Mouse (Mus musculus): Measurements from ENCODE around the gene Plxna4. TPM values are rescaled to one million over a fixed set of nuclear protein-coding genes. Genes with fewer than 3 reads are reported as not detected.

Gene Plxna4
- polyA plus RNA-seq, 1 experiment from 2014 or later: 4.1 TPM

DNA sequence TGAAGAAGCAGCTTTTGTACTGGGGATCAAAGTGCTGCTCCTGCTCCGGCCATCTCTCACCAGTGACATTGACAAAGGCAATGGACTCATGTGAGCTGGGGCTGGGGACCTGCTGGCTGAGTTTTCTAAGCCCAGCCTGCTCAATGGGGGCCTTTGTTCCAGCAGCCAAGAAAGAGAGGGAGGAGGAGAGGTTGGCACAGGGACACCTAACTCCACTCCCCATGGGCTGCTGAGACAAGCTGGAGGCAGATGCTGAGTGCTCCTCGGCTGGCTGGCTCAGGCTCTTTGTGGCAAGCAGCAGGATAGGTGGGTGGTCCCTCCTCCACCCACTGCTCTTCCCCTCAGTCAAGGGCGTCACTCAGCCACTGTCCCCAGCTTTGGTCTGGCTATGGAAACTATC is 326.7 kb downstream of the Plxna4 start:
- Histone ChIP-seq H3K4me2 (ENCODE audit: low read depth, severe bottlenecking) (no peak overlapping the region), H3K27ac (replicated peaks; ENCODE audit: low read depth, low read length) (no peak overlapping the region), H3K9ac (ENCODE audit: low read length) (no peak overlapping the region), H3K4me3 (ENCODE audit: low read depth, low read length) (no peak overlapping the region), H3K36me3 (ENCODE audit: control insufficient read depth, insufficient read depth, low read length) (no peaks in the 10 kb centered on the region), H3K4me1 (ENCODE audit: control insufficient read depth, insufficient read depth, low read length) (peaks cover 4% of the 10 kb centered on the region; the same call in 1 of the 2 replicates), H3K27me3 (ENCODE audit: control insufficient read depth, insufficient read depth, low read length) (no peaks in the 10 kb centered on the region), H3K9me3 (ENCODE audit: control insufficient read depth, low read length) (no peaks in the 10 kb centered on the region)
- no peak for DNase-seq (ENCODE audit: low spot score)
- WGBS: 43% methylated on average over 3 of the region's 3 CpGs
- no peak for ATAC-seq (ENCODE audit: insufficient number of reproducible peaks, low FRiP score, low TSS enrichment, low read depth)

DNA sequence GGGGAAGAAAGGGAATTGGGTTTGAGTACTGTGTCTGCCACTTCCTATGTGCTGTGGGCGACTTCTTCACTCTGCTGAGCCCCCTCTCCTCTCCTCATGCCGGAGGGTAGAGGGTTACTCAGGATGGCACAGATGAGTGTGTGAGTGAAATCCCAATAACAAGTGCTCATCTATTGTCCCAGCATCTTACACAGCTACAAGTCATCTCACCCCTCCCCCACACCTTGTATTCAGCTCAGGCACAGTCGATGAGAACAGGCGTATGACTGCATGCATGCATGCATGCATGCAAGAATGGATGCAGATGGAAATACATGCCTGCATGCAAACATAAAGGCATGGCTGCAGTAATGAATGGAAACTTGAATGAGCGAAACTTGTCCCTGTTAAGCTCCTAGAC is 327.7 kb downstream of the Plxna4 start:
- no peak overlapping the region for H3K9ac ChIP-seq (ENCODE audit: low read length)
- no peak for DNase-seq (ENCODE audit: low spot score)
- H3K36me3 ChIP-seq (ENCODE audit: control insufficient read depth, insufficient read depth, low read length): no peaks in the 10 kb centered on the region
- no peak for ATAC-seq (ENCODE audit: insufficient number of reproducible peaks, low FRiP score, low TSS enrichment, low read depth)
- no peak overlapping the region for H3K4me3 ChIP-seq (ENCODE audit: low read depth, low read length)
- H3K4me1 ChIP-seq (ENCODE audit: control insufficient read depth, insufficient read depth, low read length): peaks cover 7% of the 10 kb centered on the region; the same call in 1 of the 2 replicates
- H3K27me3 ChIP-seq (ENCODE audit: control insufficient read depth, insufficient read depth, low read length): no peaks in the 10 kb centered on the region
- H3K27ac ChIP-seq (replicated peaks; ENCODE audit: low read depth, low read length): no peak overlapping the region
- 92% methylated on average over 5 of the region's 5 CpGs for WGBS
- H3K4me2 ChIP-seq (ENCODE audit: low read depth, severe bottlenecking): no peak overlapping the region
- H3K9me3 ChIP-seq (ENCODE audit: control insufficient read depth, low read length): no peaks in the 10 kb centered on the region

DNA sequence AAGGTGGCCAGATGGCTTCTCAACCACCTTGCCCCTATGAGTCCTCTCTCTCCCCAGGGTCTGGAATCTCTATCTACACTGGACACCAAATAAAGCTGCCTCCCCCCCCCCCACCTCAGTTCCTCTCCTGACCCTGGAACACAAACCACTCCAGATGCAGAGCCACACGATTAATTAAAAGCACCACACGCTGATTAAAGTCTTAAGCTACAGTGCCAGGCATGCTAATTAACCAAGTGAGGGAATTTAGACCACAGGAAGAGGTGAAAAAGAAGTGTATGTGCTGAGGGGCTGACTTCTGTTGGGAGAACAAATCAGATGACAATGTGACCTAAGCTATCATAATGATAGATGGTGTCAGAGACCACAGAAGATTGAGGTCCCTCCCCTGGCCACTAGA is 332.8 kb downstream of the Plxna4 start:
- no peaks in the 10 kb centered on the region for H3K27me3 ChIP-seq (ENCODE audit: control insufficient read depth, insufficient read depth, low read length)
- no peak overlapping the region for H3K4me3 ChIP-seq (ENCODE audit: low read depth, low read length)
- H3K9ac ChIP-seq (ENCODE audit: low read length): no peak overlapping the region
- no peak overlapping the region for H3K4me2 ChIP-seq (ENCODE audit: low read depth, severe bottlenecking)
- no peak overlapping the region for H3K27ac ChIP-seq (replicated peaks; ENCODE audit: low read depth, low read length)
- no peaks in the 10 kb centered on the region for H3K36me3 ChIP-seq (ENCODE audit: control insufficient read depth, insufficient read depth, low read length)
- DNase-seq (ENCODE audit: low spot score) (no peak), ATAC-seq (ENCODE audit: insufficient number of reproducible peaks, low FRiP score, low TSS enrichment, low read depth) (no peak)
- no peaks in the 10 kb centered on the region for H3K9me3 ChIP-seq (ENCODE audit: control insufficient read depth, low read length)
- H3K4me1 ChIP-seq (ENCODE audit: control insufficient read depth, insufficient read depth, low read length): peaks cover 3% of the 10 kb centered on the region; the same call in 1 of the 2 replicates
- WGBS: 24% methylated on average over 2 of the region's 2 CpGs

- Histone ChIP-seq H3K4me2 (ENCODE audit: low read depth, severe bottlenecking) (no peak overlapping the region), H3K27me3 (ENCODE audit: control insufficient read depth, insufficient read depth, low read length) (no peaks in the 10 kb centered on the region), H3K9me3 (ENCODE audit: control insufficient read depth, low read length) (no peaks in the 10 kb centered on the region), H3K4me3 (ENCODE audit: low read depth, low read length) (no peak overlapping the region), H3K4me1 (ENCODE audit: control insufficient read depth, insufficient read depth, low read length) (peaks cover 3% of the 10 kb centered on the region; the same call in 1 of the 2 replicates), H3K9ac (ENCODE audit: low read length) (no peak overlapping the region), H3K36me3 (ENCODE audit: control insufficient read depth, insufficient read depth, low read length) (no peaks in the 10 kb centered on the region), H3K27ac (replicated peaks; ENCODE audit: low read depth, low read length) (no peak overlapping the region)
- DNase-seq (ENCODE audit: low spot score) (no peak), ATAC-seq (ENCODE audit: insufficient number of reproducible peaks, low FRiP score, low TSS enrichment, low read depth) (no peak)
- 46% methylated on average over 7 of the region's 7 CpGs for WGBS
These were observed 335.8 kb downstream of the Plxna4 start for GRCm38 (mm10) chr6:32252168-32252567.

GRCm38 (mm10) chr6:32251674-32252073 is 336.3 kb downstream of the Plxna4 start:
- WGBS: 43% methylated on average over 10 of the region's 10 CpGs
- Histone ChIP-seq H3K4me3 (ENCODE audit: low read depth, low read length) (no peak overlapping the region), H3K4me2 (ENCODE audit: low read depth, severe bottlenecking) (no peak overlapping the region), H3K9me3 (ENCODE audit: control insufficient read depth, low read length) (no peaks in the 10 kb centered on the region), H3K4me1 (ENCODE audit: control insufficient read depth, insufficient read depth, low read length) (peaks cover 3% of the 10 kb centered on the region; the same call in 1 of the 2 replicates), H3K9ac (ENCODE audit: low read length) (no peak overlapping the region), H3K27me3 (ENCODE audit: control insufficient read depth, insufficient read depth, low read length) (no peaks in the 10 kb centered on the region), H3K36me3 (ENCODE audit: control insufficient read depth, insufficient read depth, low read length) (no peaks in the 10 kb centered on the region), H3K27ac (replicated peaks; ENCODE audit: low read depth, low read length) (no peak overlapping the region)
- DNase-seq (ENCODE audit: low spot score) (no peak), ATAC-seq (ENCODE audit: insufficient number of reproducible peaks, low FRiP score, low TSS enrichment, low read depth) (no peak)

GRCm38 (mm10) chr6:32246036-32246435 is 342.0 kb downstream of the Plxna4 start:
- Histone ChIP-seq H3K9ac (ENCODE audit: low read length) (no peak overlapping the region), H3K27ac (replicated peaks; ENCODE audit: low read depth, low read length) (no peak overlapping the region), H3K4me3 (ENCODE audit: low read depth, low read length) (no peak overlapping the region), H3K36me3 (ENCODE audit: control insufficient read depth, insufficient read depth, low read length) (no peaks in the 10 kb centered on the region), H3K4me2 (ENCODE audit: low read depth, severe bottlenecking) (no peak overlapping the region), H3K4me1 (ENCODE audit: control insufficient read depth, insufficient read depth, low read length) (no peaks in the 10 kb centered on the region; the same call in 1 of the 2 replicates), H3K9me3 (ENCODE audit: control insufficient read depth, low read length) (no peaks in the 10 kb centered on the region), H3K27me3 (ENCODE audit: control insufficient read depth, insufficient read depth, low read length) (no peaks in the 10 kb centered on the region)
- DNase-seq (ENCODE audit: low spot score): no peak
- WGBS: 77% methylated on average over 6 of the region's 6 CpGs
- no peak for ATAC-seq (ENCODE audit: insufficient number of reproducible peaks, low FRiP score, low TSS enrichment, low read depth)

- DNase-seq (ENCODE audit: low spot score) (no peak), ATAC-seq (ENCODE audit: insufficient number of reproducible peaks, low FRiP score, low TSS enrichment, low read depth) (no peak)
- WGBS: 70% methylated on average over 2 of the region's 2 CpGs
- no peaks in the 10 kb centered on the region for H3K36me3 ChIP-seq (ENCODE audit: control insufficient read depth, insufficient read depth, low read length)
- H3K27me3 ChIP-seq (ENCODE audit: control insufficient read depth, insufficient read depth, low read length): no peaks in the 10 kb centered on the region
- H3K4me1 ChIP-seq (ENCODE audit: control insufficient read depth, insufficient read depth, low read length): no peaks in the 10 kb centered on the region
- H3K4me2 ChIP-seq (ENCODE audit: low read depth, severe bottlenecking): no peak overlapping the region
- no peak overlapping the region for H3K9ac ChIP-seq (ENCODE audit: low read length)
- no peak overlapping the region for H3K27ac ChIP-seq (replicated peaks; ENCODE audit: low read depth, low read length)
- H3K9me3 ChIP-seq (ENCODE audit: control insufficient read depth, low read length): no peaks in the 10 kb centered on the region
- no peak overlapping the region for H3K4me3 ChIP-seq (ENCODE audit: low read depth, low read length)
These were observed 345.0 kb downstream of the Plxna4 start for GRCm38 (mm10) chr6:32243040-32243439.

DNA sequence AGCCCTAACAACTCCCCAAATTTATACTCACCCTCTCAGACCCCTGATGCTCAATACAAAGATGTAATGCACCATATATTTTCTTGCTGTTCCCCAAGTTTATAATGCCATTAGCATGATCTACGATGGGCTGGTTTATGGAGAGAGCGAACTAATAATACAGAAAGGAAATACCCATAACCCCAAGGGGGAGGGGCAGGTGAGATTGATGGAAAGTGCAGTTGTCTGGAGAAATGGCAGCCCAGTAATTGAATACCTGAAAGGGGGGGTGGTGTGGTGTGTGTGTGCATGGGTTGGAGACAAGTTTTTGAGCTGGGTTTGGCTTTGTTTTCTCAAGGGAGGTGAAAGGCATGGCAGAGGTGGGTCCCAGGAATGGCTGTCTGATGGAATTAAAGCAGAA is 356.6 kb downstream of the Plxna4 start:
- no peak overlapping the region for H3K27ac ChIP-seq (replicated peaks; ENCODE audit: low read depth, low read length)
- H3K9me3 ChIP-seq (ENCODE audit: control insufficient read depth, low read length): no peaks in the 10 kb centered on the region
- ATAC-seq (ENCODE audit: insufficient number of reproducible peaks, low FRiP score, low TSS enrichment, low read depth) (peak; percentile 77; the same call in 1 of the 2 replicates), DNase-seq (ENCODE audit: low spot score) (peak; percentile 50)
- H3K27me3 ChIP-seq (ENCODE audit: control insufficient read depth, insufficient read depth, low read length): no peaks in the 10 kb centered on the region
- no peak overlapping the region for H3K9ac ChIP-seq (ENCODE audit: low read length)
- no peaks in the 10 kb centered on the region; the same call in 1 of the 2 replicates for H3K4me1 ChIP-seq (ENCODE audit: control insufficient read depth, insufficient read depth, low read length)
- no peak overlapping the region for H3K4me2 ChIP-seq (ENCODE audit: low read depth, severe bottlenecking)
- 45% methylated on average over 2 of the region's 2 CpGs for WGBS
- no peak overlapping the region for H3K4me3 ChIP-seq (ENCODE audit: low read depth, low read length)
- H3K36me3 ChIP-seq (ENCODE audit: control insufficient read depth, insufficient read depth, low read length): no peaks in the 10 kb centered on the region

DNA sequence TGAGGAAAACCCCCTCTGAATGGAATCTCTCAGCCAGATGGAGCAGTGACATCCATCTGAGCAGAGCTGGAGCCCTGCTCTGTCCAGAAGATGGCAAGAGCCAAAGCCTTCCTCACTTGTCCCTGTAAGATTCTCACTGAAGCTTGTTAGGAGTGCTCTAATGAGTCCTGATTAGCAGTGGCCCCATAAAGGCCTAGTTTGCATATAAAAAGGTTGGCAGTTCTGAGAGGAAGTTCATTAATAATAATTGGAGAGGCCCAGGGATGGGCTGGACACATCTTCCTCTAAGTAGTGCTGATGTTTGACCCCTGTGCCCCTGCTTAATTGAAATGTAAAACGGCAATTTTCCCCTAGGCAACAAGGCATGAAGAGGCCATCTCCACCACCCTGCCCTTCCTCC is 361.4 kb downstream of the Plxna4 start:
- H3K27ac ChIP-seq (replicated peaks; ENCODE audit: low read depth, low read length): no peak overlapping the region
- H3K9ac ChIP-seq (ENCODE audit: low read length): no peak overlapping the region
- H3K27me3 ChIP-seq (ENCODE audit: control insufficient read depth, insufficient read depth, low read length): no peaks in the 10 kb centered on the region
- ATAC-seq (ENCODE audit: insufficient number of reproducible peaks, low FRiP score, low TSS enrichment, low read depth): no peak
- no peak overlapping the region for H3K4me3 ChIP-seq (ENCODE audit: low read depth, low read length)
- no peak for DNase-seq (ENCODE audit: low spot score)
- H3K4me2 ChIP-seq (ENCODE audit: low read depth, severe bottlenecking): no peak overlapping the region
- H3K4me1 ChIP-seq (ENCODE audit: control insufficient read depth, insufficient read depth, low read length): no peaks in the 10 kb centered on the region; the same call in 1 of the 2 replicates
- no peaks in the 10 kb centered on the region for H3K36me3 ChIP-seq (ENCODE audit: control insufficient read depth, insufficient read depth, low read length)
- WGBS: 19% methylated on average over 1 of the region's 1 CpGs
- no peaks in the 10 kb centered on the region for H3K9me3 ChIP-seq (ENCODE audit: control insufficient read depth, low read length)
